In genomic region chr4:53045807-53046206, GRCm38 (mm10) we compare ENCODE assay signal across 19 mouse cellular contexts. TPM values are rescaled to one million over a fixed set of nuclear protein-coding genes. Genes with fewer than 3 reads are reported as not detected.
DNase-seq lines count a peak whose midpoint lies in the region; ATAC-seq lines count a peak whose summit lies in the region.
"Had no signal": no experiment of that assay in that cellular context is flagged by ENCODE, and none has a peak within 500 bp of the region (broad histone marks: within the 10 kb centered on the region; RNA-seq: fewer than 3 reads in every experiment).

No protein-coding gene starts in this region.

- ATAC-seq in hindbrain, embryonic 15.5 days (ENCODE audit: low FRiP score, low read depth): 0 out of 2 replicates have a peak, but pooled peaks have one; percentile 28
- no peak for ATAC-seq in hindbrain, embryonic 11.5 days (ENCODE audit: low FRiP score)
- ATAC-seq in midbrain, embryonic 13.5 days: 0 out of 2 replicates have a peak, but pooled peaks have one; percentile 37
- no peak for ATAC-seq in midbrain, embryonic 16.5 days
- peak; percentile 17; the same call in 1 of the 2 replicates for ATAC-seq in hindbrain, embryonic 16.5 days
- ATAC-seq in neural tube, embryonic 13.5 days (ENCODE audit: low read depth): 0 out of 2 replicates have a peak, but pooled peaks have one; percentile 9
- ATAC-seq: forebrain, embryonic 13.5 days; forebrain, postnatal 0 days had no signal

- no peak overlapping the region for H3K4me3 ChIP-seq in hindbrain, embryonic 15.5 days
- no peak overlapping the region for H3K4me3 ChIP-seq in hindbrain, embryonic 11.5 days (ENCODE audit: low read depth, low read length)
- H3K4me3 ChIP-seq in midbrain, embryonic 13.5 days (replicated peaks): no peak overlapping the region
- H3K4me3 ChIP-seq in midbrain, embryonic 16.5 days (ENCODE audit: low read depth, low read length): no peak overlapping the region
- H3K4me3 ChIP-seq in hindbrain, embryonic 16.5 days (ENCODE audit: low read length): no peak overlapping the region
- no peak overlapping the region for H3K4me3 ChIP-seq in neural tube, embryonic 13.5 days
- H3K4me3 ChIP-seq: embryonic facial prominence, embryonic 10.5 days; forebrain, embryonic 13.5 days; heart, embryonic 12.5 days had no signal

- H3K4me2 ChIP-seq in hindbrain, embryonic 15.5 days: no peak overlapping the region
- no peak overlapping the region for H3K4me2 ChIP-seq in hindbrain, embryonic 11.5 days (replicated peaks; ENCODE audit: low read depth, low read length)
- no peak overlapping the region for H3K4me2 ChIP-seq in midbrain, embryonic 13.5 days (replicated peaks)
- H3K4me2 ChIP-seq in midbrain, embryonic 16.5 days (ENCODE audit: low read length): no peak overlapping the region
- H3K4me2 ChIP-seq in hindbrain, embryonic 16.5 days (ENCODE audit: low read length): no peak overlapping the region
- H3K4me2 ChIP-seq in neural tube, embryonic 13.5 days: no peak overlapping the region
- H3K4me2 ChIP-seq: forebrain, embryonic 13.5 days; heart, embryonic 12.5 days had no signal

- no peak for DNase-seq in hindbrain, embryonic 11.5 days (ENCODE audit: low spot score)
- DNase-seq in ovary, postnatal 36 days (ENCODE audit: low spot score): no peak
- DNase-seq in cerebellum, adult 11 months: no peak
- DNase-seq: adrenal gland, adult 2 months; adrenal gland, postnatal 25 days; cerebellum, adult 2 months; cerebellum, postnatal 10 days; forebrain, postnatal 0 days; gastrocnemius, postnatal 25 days had no signal

- H3K9ac ChIP-seq in hindbrain, embryonic 15.5 days: no peak overlapping the region
- H3K9ac ChIP-seq in hindbrain, embryonic 11.5 days (ENCODE audit: low read depth, low read length): no peak overlapping the region
- no peak overlapping the region for H3K9ac ChIP-seq in midbrain, embryonic 13.5 days (replicated peaks)
- no peak overlapping the region for H3K9ac ChIP-seq in midbrain, embryonic 16.5 days (ENCODE audit: low read depth, low read length)
- H3K9ac ChIP-seq in hindbrain, embryonic 16.5 days (ENCODE audit: low read depth, low read length): no peak overlapping the region
- no peak overlapping the region for H3K9ac ChIP-seq in neural tube, embryonic 13.5 days
- H3K9ac ChIP-seq: forebrain, embryonic 13.5 days; forebrain, postnatal 0 days; heart, embryonic 12.5 days had no signal

- 71% methylated on average over 7 of the region's 7 CpGs for WGBS in hindbrain, embryonic 15.5 days
- WGBS in hindbrain, embryonic 11.5 days: 76% methylated on average over 7 of the region's 7 CpGs
- 83% methylated on average over 7 of the region's 7 CpGs for WGBS in midbrain, embryonic 13.5 days
- WGBS in midbrain, embryonic 16.5 days: 82% methylated on average over 7 of the region's 7 CpGs
- 70% methylated on average over 7 of the region's 7 CpGs for WGBS in hindbrain, embryonic 16.5 days
- 69% methylated on average over 7 of the region's 7 CpGs for WGBS in neural tube, embryonic 13.5 days

- H3K36me3 ChIP-seq in hindbrain, embryonic 15.5 days: no peaks in the 10 kb centered on the region
- no peaks in the 10 kb centered on the region for H3K36me3 ChIP-seq in hindbrain, embryonic 11.5 days (ENCODE audit: control insufficient read depth, insufficient read depth, low read length)
- peaks cover 21% of the 10 kb centered on the region for H3K36me3 ChIP-seq in midbrain, embryonic 13.5 days
- H3K36me3 ChIP-seq in midbrain, embryonic 16.5 days (ENCODE audit: control insufficient read depth, insufficient read depth, low read length): no peaks in the 10 kb centered on the region
- no peaks in the 10 kb centered on the region for H3K36me3 ChIP-seq in hindbrain, embryonic 16.5 days (ENCODE audit: control insufficient read depth, insufficient read depth, low read length)
- peaks cover 50% of the 10 kb centered on the region for H3K36me3 ChIP-seq in neural tube, embryonic 13.5 days

- no peak overlapping the region for H3K27ac ChIP-seq in hindbrain, embryonic 15.5 days (replicated peaks)
- no peak overlapping the region for H3K27ac ChIP-seq in hindbrain, embryonic 11.5 days (ENCODE audit: low read depth, low read length)
- H3K27ac ChIP-seq in midbrain, embryonic 13.5 days: no peak overlapping the region
- H3K27ac ChIP-seq in midbrain, embryonic 16.5 days (ENCODE audit: low read length): no peak overlapping the region
- H3K27ac ChIP-seq in hindbrain, embryonic 16.5 days (ENCODE audit: low read depth, low read length): no peak overlapping the region
- peak overlapping the region; percentile 62 for H3K27ac ChIP-seq in neural tube, embryonic 13.5 days (replicated peaks)
- H3K27ac ChIP-seq: embryonic facial prominence, embryonic 10.5 days; forebrain, embryonic 13.5 days had no signal

- no peaks in the 10 kb centered on the region for H3K27me3 ChIP-seq in hindbrain, embryonic 15.5 days
- no peaks in the 10 kb centered on the region for H3K27me3 ChIP-seq in hindbrain, embryonic 11.5 days (ENCODE audit: control insufficient read depth, insufficient read depth, low read length)
- H3K27me3 ChIP-seq in midbrain, embryonic 13.5 days: no peaks in the 10 kb centered on the region
- no peaks in the 10 kb centered on the region for H3K27me3 ChIP-seq in midbrain, embryonic 16.5 days (ENCODE audit: control insufficient read depth, insufficient read depth, low read depth, low read length)
- no peaks in the 10 kb centered on the region for H3K27me3 ChIP-seq in hindbrain, embryonic 16.5 days (replicated peaks; ENCODE audit: control insufficient read depth, insufficient read depth, low read length)
- no peaks in the 10 kb centered on the region for H3K27me3 ChIP-seq in neural tube, embryonic 13.5 days
- H3K27me3 ChIP-seq: CH12.LX; forebrain, embryonic 13.5 days; heart, embryonic 12.5 days had no signal

- H3K9me3 ChIP-seq in hindbrain, embryonic 15.5 days: no peaks in the 10 kb centered on the region
- H3K9me3 ChIP-seq in hindbrain, embryonic 11.5 days (ENCODE audit: control insufficient read depth, low read length): no peaks in the 10 kb centered on the region
- no peaks in the 10 kb centered on the region for H3K9me3 ChIP-seq in midbrain, embryonic 13.5 days
- no peaks in the 10 kb centered on the region for H3K9me3 ChIP-seq in midbrain, embryonic 16.5 days (replicated peaks; ENCODE audit: control insufficient read depth, low read length, poor library complexity, severe bottlenecking)
- no peaks in the 10 kb centered on the region for H3K9me3 ChIP-seq in hindbrain, embryonic 16.5 days (ENCODE audit: control insufficient read depth, low read length)
- no peaks in the 10 kb centered on the region for H3K9me3 ChIP-seq in neural tube, embryonic 13.5 days
- H3K9me3 ChIP-seq: embryonic facial prominence, embryonic 10.5 days; forebrain, embryonic 13.5 days; heart, embryonic 12.5 days had no signal

- peaks cover 7% of the 10 kb centered on the region for H3K4me1 ChIP-seq in hindbrain, embryonic 15.5 days (replicated peaks)
- no peaks in the 10 kb centered on the region for H3K4me1 ChIP-seq in hindbrain, embryonic 11.5 days (replicated peaks; ENCODE audit: control insufficient read depth, insufficient read depth, low read length)
- 0 out of 2 replicates have a peak, but pooled peaks cover 3% of the 10 kb centered on the region for H3K4me1 ChIP-seq in midbrain, embryonic 13.5 days (replicated peaks)
- H3K4me1 ChIP-seq in midbrain, embryonic 16.5 days (ENCODE audit: control insufficient read depth, insufficient read depth, low read length): no peaks in the 10 kb centered on the region
- no peaks in the 10 kb centered on the region for H3K4me1 ChIP-seq in hindbrain, embryonic 16.5 days (ENCODE audit: control insufficient read depth, insufficient read depth, low read depth, low read length)
- peaks cover 17% of the 10 kb centered on the region; the same call in 1 of the 2 replicates for H3K4me1 ChIP-seq in neural tube, embryonic 13.5 days (replicated peaks)
- H3K4me1 ChIP-seq: embryonic facial prominence, embryonic 10.5 days; forebrain, embryonic 13.5 days had no signal

RNA-seq across cellular contexts. Expression of gene Nipsnap3b, which starts 34.1 kb away (rescaled TPM):
- 165 and 168 TPM in 2 replicates for polyA plus RNA-seq in hindbrain, embryonic 15.5 days (2015; fragmentation: Nextera tagmentation; extraction: Ambion mirVana)
- 129 and 132 TPM in 2 replicates for polyA plus RNA-seq in hindbrain, embryonic 11.5 days (2014; fragmentation: Nextera tagmentation; extraction: Ambion mirVana)
- 146 and 160 TPM in 2 replicates for polyA plus RNA-seq in midbrain, embryonic 13.5 days (2015; fragmentation: Nextera tagmentation; extraction: Ambion mirVana)
- polyA plus RNA-seq in midbrain, embryonic 16.5 days (2015; fragmentation: Nextera tagmentation; extraction: Ambion mirVana): 186 and 194 TPM in 2 replicates
- polyA plus RNA-seq in hindbrain, embryonic 16.5 days (2015; fragmentation: Nextera tagmentation; extraction: Ambion mirVana): 170 and 183 TPM in 2 replicates
- 172 and 181 TPM in 2 replicates for polyA plus RNA-seq in neural tube, embryonic 13.5 days (2015; fragmentation: Nextera tagmentation; extraction: Ambion mirVana)

RNA-seq across cellular contexts. Expression of gene Nipsnap3a, which starts 56.7 kb away (rescaled TPM):
- polyA plus RNA-seq in hindbrain, embryonic 15.5 days (2015; fragmentation: Nextera tagmentation; extraction: Ambion mirVana): not detected in 2 replicates
- polyA plus RNA-seq in hindbrain, embryonic 11.5 days (2014; fragmentation: Nextera tagmentation; extraction: Ambion mirVana): not detected in 2 replicates
- polyA plus RNA-seq in midbrain, embryonic 13.5 days (2015; fragmentation: Nextera tagmentation; extraction: Ambion mirVana): not detected in 2 replicates
- polyA plus RNA-seq in midbrain, embryonic 16.5 days (2015; fragmentation: Nextera tagmentation; extraction: Ambion mirVana): not detected in 2 replicates
- polyA plus RNA-seq in hindbrain, embryonic 16.5 days (2015; fragmentation: Nextera tagmentation; extraction: Ambion mirVana): not detected in 2 replicates
- polyA plus RNA-seq in neural tube, embryonic 13.5 days (2015; fragmentation: Nextera tagmentation; extraction: Ambion mirVana): not detected in 2 replicates
- polyA plus RNA-seq: adrenal gland, adult 2 months; cerebellum, adult 2 months; embryonic facial prominence, embryonic 10.5 days; forebrain, embryonic 13.5 days; forebrain, postnatal 0 days; heart, embryonic 12.5 days; heart, embryonic 16.5 days had no signal

Comparison
In these comparisons a context has a peak if more than half of its experiments do, and no peak if none do; other contexts are left out.
1. ATAC-seq: peak in hindbrain, embryonic 15.5 days (single experiment), midbrain, embryonic 13.5 days (single experiment), hindbrain, embryonic 16.5 days (single experiment) and neural tube, embryonic 13.5 days (single experiment); none in hindbrain, embryonic 11.5 days (single experiment) and midbrain, embryonic 16.5 days (single experiment).